Mouse (Mus musculus) hindbrain, embryonic 11.5 days (tissue): ENCODE results near the gene Dgkb. TPM values are rescaled to one million over a fixed set of nuclear protein-coding genes. Genes with fewer than 3 reads are reported as not detected.
A peak's percentile ranks its signal among the peaks of the same experiment; 100 is the strongest.

Experiments
- ATAC-seq: fragments of 200-750 bp; cut with Nextera tagmentation; 2 replicates; pipeline ENCODE4 v1.8.0; 2017; ENCODE audit warnings: mild to moderate bottlenecking, moderate TSS enrichment, moderate library complexity; ENCODE audit not compliant: low FRiP score
- DNase-seq: peaks from one replicate; pipeline ENCODE4 v3.0.0-alpha.2; 2015; ENCODE audit warnings: low spot score
- H3K27ac ChIP-seq: fragments of 300-500 bp; sonication (generic); 2 replicates; pipeline ENCODE4 v1.5.1; 2014; ENCODE audit warnings: mild to moderate bottlenecking, low read depth, low read length
- H3K27me3 ChIP-seq: fragments of 300-500 bp; sonication (generic); 2 replicates; pipeline ENCODE4 v1.6.1; 2014; ENCODE audit warnings: mild to moderate bottlenecking, low read length, moderate library complexity, mixed read lengths; ENCODE audit not compliant: control insufficient read depth, insufficient read depth
- H3K36me3 ChIP-seq: fragments of 300-500 bp; sonication (generic); 2 replicates; pipeline ENCODE4 v1.6.1; 2014; ENCODE audit warnings: mild to moderate bottlenecking, low read length, moderate library complexity, mixed read lengths; ENCODE audit not compliant: control insufficient read depth, insufficient read depth
- H3K4me1 ChIP-seq: fragments of 300-500 bp; sonication (generic); replicated peaks from 2 replicates; pipeline ENCODE4 v1.6.1; 2014; ENCODE audit warnings: low read length, mixed read lengths; ENCODE audit not compliant: control insufficient read depth, insufficient read depth
- H3K4me2 ChIP-seq: fragments of 300-500 bp; sonication (generic); replicated peaks from 2 replicates; pipeline ENCODE4 v1.6.1; 2014; ENCODE audit warnings: mild to moderate bottlenecking, low read depth, low read length
- H3K4me3 ChIP-seq: fragments of 300-500 bp; sonication (generic); 2 replicates; pipeline ENCODE4 v1.5.1; 2014; ENCODE audit warnings: low read depth, low read length
- H3K9ac ChIP-seq: fragments of 300-500 bp; sonication (generic); 2 replicates; pipeline ENCODE4 v1.6.1; 2014; ENCODE audit warnings: low read depth, low read length
- H3K9me3 ChIP-seq: fragments of 300-500 bp; sonication (generic); 2 replicates; pipeline ENCODE4 v1.6.1; 2016; ENCODE audit warnings: low read length; ENCODE audit not compliant: control insufficient read depth
- WGBS: fragments of 180-500 bp; shearing (Covaris S2); extraction: QIAGEN DNeasy Blood & Tissue Kit; methylation state at CpG from one replicate; pipeline ENCODE4 v1.1.7; 2014; 5-methylcytosine and 5-hydroxymethylcytosine counted together
- polyA plus RNA-seq: library from polyadenylated mRNA; unstranded; fragments of >200 nt; fragmentation: Nextera tagmentation; extraction: Ambion mirVana; gene quantifications from 2 replicates; pipeline ENCODE4 v1.2.1, GENCODE M21; 2014

Gene Dgkb
- polyA plus RNA-seq, 1 experiment from 2014 or later = 0.83 TPM

DNA sequence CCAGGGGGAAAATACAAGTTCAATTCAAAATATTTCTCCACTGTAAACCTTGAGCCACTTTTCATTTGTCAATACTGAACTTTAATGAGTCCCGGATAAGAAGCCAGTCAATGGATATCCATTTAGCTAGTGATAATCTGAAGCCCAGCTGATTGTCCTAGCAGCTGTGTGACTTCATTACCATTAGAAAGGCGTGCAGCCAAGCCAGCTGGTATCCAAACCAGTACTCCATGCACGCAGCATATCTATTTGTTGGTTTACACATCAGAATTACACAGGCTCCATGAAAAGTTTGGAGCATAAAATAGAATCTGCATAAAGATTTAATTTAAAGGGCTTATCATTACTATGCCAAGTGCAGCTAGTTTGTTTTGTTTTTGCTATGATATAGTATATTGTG, 486.3 kb downstream of the Dgkb start:
- no peak overlapping the region for H3K27ac ChIP-seq
- ATAC-seq = peak; percentile 92
- H3K36me3 ChIP-seq = no peaks in the 10 kb centered on the region
- H3K9ac ChIP-seq = no peak overlapping the region
- H3K9me3 ChIP-seq = no peaks in the 10 kb centered on the region
- no peak overlapping the region for H3K4me3 ChIP-seq
- H3K4me2 ChIP-seq = no peak overlapping the region
- no peaks in the 10 kb centered on the region for H3K27me3 ChIP-seq
- WGBS = 31% methylated on average over 3 of the region's 3 CpGs
- DNase-seq = peak; percentile 49
- no peaks in the 10 kb centered on the region for H3K4me1 ChIP-seq

DNA sequence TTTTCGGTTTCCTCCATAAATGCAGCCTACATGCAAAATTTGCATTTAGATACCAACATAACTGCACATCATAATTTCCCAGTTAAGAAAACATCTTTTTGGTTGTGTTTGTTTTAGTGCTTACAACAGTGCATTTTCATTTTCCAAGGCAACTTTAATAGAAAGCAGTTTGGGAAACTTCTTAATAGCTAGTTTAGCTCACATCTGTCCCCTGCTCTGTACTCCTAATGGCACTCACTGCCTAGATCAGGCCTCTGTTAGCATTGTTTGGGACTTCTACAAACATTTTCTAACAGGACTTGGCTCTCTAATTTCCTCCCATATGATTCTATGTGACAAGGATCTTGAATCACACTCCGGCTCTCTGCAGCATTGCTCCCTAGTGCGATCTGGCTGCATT, 486.7 kb downstream of the Dgkb start:
- no peak overlapping the region for H3K4me2 ChIP-seq
- H3K36me3 ChIP-seq = no peaks in the 10 kb centered on the region
- 86% methylated on average over 3 of the region's 3 CpGs for WGBS
- H3K9ac ChIP-seq = no peak overlapping the region
- H3K9me3 ChIP-seq = no peaks in the 10 kb centered on the region
- ATAC-seq = peak; percentile 45
- no peak for DNase-seq
- H3K27me3 ChIP-seq = no peaks in the 10 kb centered on the region
- no peak overlapping the region for H3K4me3 ChIP-seq
- no peak overlapping the region for H3K27ac ChIP-seq
- no peaks in the 10 kb centered on the region for H3K4me1 ChIP-seq

DNA sequence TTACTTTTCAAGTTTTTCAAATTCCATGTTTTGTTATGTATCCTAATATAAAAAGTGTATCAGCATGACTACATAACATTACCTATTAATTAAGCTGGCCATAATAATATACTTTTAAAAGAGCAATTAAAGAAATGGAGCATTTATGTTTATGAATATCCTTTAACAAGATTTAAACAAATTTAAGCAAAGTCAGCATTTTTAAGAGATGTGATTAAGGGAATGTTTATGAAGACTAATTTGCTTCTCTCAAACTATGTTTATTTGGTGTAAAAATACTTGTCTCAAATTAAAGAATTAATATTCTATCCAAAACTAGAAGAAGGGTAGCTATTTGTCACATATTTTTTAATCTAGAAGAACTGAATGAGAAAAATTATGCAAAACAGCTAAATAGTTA, 492.4 kb downstream of the Dgkb start:
- DNase-seq (no peak), ATAC-seq (no peak)
- Histone ChIP-seq H3K27me3 (no peaks in the 10 kb centered on the region), H3K4me2 (no peak overlapping the region), H3K4me1 (no peaks in the 10 kb centered on the region), H3K9me3 (no peaks in the 10 kb centered on the region), H3K27ac (no peak overlapping the region), H3K36me3 (no peaks in the 10 kb centered on the region), H3K9ac (no peak overlapping the region), H3K4me3 (no peak overlapping the region)

DNA sequence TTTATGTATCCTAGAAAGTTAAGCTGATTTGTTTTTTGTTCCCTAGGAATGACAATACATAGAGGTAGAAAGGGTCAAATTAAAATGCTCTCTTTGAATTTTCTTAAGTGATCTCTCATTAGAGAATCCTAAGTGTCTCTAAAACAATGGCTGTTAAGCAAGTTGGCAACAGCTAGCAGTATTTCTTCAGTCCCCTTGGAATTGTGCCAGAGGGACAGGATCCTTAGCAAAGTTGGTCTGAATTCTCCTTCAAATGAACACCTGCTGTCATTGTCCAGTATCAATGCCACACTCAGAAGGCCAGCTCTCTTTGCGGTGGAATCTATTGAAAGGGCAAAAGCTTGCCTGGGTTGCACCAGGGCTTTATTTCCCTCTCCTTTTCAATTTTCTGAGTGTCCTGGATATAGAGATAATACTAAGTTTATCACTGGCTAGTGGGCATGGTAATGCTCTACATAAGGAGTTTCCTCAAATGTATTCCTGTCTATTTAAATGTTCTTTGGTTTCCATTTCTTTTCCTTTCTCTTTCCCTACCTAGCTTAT, 510.3 kb downstream of the Dgkb start:
- no peak for DNase-seq
- H3K9ac ChIP-seq = no peak overlapping the region
- H3K36me3 ChIP-seq = no peaks in the 10 kb centered on the region
- ATAC-seq = no peak
- H3K27me3 ChIP-seq = no peaks in the 10 kb centered on the region
- no peak overlapping the region for H3K4me3 ChIP-seq
- H3K4me1 ChIP-seq = no peaks in the 10 kb centered on the region
- H3K9me3 ChIP-seq = no peaks in the 10 kb centered on the region
- H3K27ac ChIP-seq = no peak overlapping the region
- no peak overlapping the region for H3K4me2 ChIP-seq
- WGBS = 46% methylated on average over 1 of the region's 1 CpGs

DNA sequence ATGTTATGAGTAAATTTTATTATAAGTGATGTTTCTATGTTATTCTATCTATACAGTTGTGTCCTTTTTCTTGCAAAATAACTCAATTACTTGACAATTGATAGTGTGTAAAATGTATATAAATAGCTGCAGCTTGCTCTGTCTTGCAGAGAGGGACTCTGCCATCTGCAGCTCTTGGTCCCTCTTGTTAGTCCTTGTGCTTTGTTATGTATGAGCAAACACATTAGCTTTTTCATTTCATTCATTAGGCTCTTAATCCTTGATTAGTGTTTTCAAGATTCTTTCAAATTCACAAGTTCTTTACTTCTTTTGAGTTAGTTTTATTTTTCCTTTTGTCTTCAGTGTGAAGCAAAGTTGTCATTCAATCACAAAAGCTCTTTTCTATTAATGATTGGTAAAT, 511.3 kb downstream of the Dgkb start:
- ATAC-seq (no peak), DNase-seq (no peak)
- no peak overlapping the region for H3K27ac ChIP-seq
- H3K27me3 ChIP-seq = no peaks in the 10 kb centered on the region
- H3K9me3 ChIP-seq = no peaks in the 10 kb centered on the region
- no peaks in the 10 kb centered on the region for H3K36me3 ChIP-seq
- no peaks in the 10 kb centered on the region for H3K4me1 ChIP-seq
- no peak overlapping the region for H3K4me3 ChIP-seq
- H3K9ac ChIP-seq = no peak overlapping the region
- H3K4me2 ChIP-seq = no peak overlapping the region

DNA sequence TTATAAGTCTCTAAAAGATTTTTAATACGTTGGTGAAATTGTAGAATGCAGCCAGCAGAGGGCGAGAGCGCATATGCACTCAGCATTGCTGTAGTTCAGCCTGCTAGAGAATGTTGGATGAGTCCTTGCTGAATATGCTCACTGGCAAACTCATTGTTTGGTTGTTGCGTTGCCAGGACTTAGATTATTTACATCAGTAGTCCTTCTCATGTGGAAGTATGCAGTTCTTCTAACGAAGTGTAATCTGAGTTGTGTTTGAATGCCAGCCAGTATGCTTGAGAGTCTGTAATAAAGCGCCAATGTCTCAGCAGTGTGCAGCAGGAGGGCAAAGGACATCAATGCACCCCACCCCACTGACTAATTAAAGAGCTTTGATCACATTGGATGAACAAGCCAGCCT, 525.1 kb downstream of the Dgkb start:
- no peak overlapping the region for H3K4me2 ChIP-seq
- 16% methylated on average over 6 of the region's 6 CpGs for WGBS
- no peaks in the 10 kb centered on the region for H3K36me3 ChIP-seq

DNA sequence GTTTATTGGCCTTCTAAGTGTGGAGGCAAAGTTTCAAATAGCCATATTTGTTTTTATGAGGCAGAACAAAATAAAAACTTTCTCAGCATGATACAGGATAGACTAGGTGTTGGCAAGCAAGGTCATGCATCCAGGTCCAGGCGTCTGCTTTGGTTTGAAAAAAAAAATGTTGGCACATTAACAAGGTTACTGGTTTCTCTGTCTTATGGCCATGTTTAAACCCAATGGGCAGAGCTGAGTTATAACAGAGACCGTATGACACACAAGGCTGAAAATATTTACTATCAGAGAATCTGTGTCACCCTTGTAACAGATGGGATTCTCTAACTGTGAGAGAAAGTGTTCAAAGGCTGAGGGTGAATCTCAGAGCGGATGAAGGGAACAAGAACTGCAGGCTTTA, 535.0 kb downstream of the Dgkb start:
- Histone ChIP-seq H3K36me3 (no peaks in the 10 kb centered on the region), H3K4me1 (no peaks in the 10 kb centered on the region), H3K9ac (no peak overlapping the region), H3K27ac (no peak overlapping the region), H3K27me3 (no peaks in the 10 kb centered on the region), H3K4me2 (no peak overlapping the region), H3K9me3 (no peaks in the 10 kb centered on the region), H3K4me3 (no peak overlapping the region)
- ATAC-seq (no peak), DNase-seq (no peak)
- 94% methylated on average over 3 of the region's 3 CpGs for WGBS

More for the DNA sequence above, 525.1 kb downstream of the Dgkb start:
- Histone ChIP-seq H3K4me3 (no peak overlapping the region), H3K27me3 (no peaks in the 10 kb centered on the region), H3K9ac (no peak overlapping the region), H3K9me3 (no peaks in the 10 kb centered on the region), H3K27ac (no peak overlapping the region), H3K4me1 (no peaks in the 10 kb centered on the region)
- peak; percentile 89 for ATAC-seq
- peak; percentile 80 for DNase-seq

DNA sequence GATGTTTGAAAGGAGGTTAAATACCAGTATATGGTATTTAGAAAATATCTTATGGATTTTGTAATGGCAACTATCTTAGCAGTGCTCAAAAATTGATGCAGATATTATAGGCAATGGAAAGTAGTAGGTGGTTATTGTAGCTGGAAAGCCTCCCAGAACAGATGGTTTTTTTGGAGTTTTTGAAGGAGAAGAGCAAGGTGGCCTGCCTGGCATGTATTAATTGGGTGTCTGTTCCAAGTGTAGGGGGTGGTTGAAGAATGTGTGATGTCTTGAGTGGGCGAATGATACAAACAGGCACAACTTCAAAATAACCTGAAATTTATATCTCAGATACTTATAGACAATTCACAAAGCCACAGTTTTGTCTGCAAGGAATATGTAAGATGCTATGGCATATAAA, 538.9 kb downstream of the Dgkb start:
- no peaks in the 10 kb centered on the region for H3K4me1 ChIP-seq
- H3K4me2 ChIP-seq = no peak overlapping the region
- H3K27ac ChIP-seq = no peak overlapping the region
- H3K9me3 ChIP-seq = no peaks in the 10 kb centered on the region
- no peak for DNase-seq
- H3K36me3 ChIP-seq = no peaks in the 10 kb centered on the region
- ATAC-seq = no peak
- H3K4me3 ChIP-seq = no peak overlapping the region
- H3K27me3 ChIP-seq = no peaks in the 10 kb centered on the region
- H3K9ac ChIP-seq = no peak overlapping the region
- WGBS = 86% methylated on average over 1 of the region's 1 CpGs

DNA sequence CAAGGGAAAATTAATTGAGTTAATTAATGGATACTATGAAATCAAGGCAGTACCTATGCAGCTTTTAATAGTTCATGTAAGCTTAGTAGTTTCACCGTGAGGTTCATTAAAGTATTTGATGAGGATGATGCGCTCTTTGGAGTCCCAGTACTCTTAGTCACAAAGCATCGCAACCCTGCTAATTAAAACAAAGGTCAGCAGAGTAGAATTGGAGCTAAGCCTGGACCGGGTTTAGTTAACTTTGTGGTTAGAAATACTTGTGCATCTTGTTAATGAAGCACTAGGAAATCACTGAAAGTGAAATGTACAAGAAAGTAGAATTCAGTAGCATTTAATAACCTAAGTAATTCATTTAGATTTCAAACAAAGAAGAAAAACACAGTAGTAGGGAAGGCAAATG, 544.0 kb downstream of the Dgkb start:
- ATAC-seq (no peak), DNase-seq (no peak)
- no peaks in the 10 kb centered on the region for H3K36me3 ChIP-seq
- H3K4me2 ChIP-seq = no peak overlapping the region
- WGBS = 93% methylated on average over 4 of the region's 4 CpGs
- no peaks in the 10 kb centered on the region for H3K4me1 ChIP-seq
- no peak overlapping the region for H3K27ac ChIP-seq
- H3K9ac ChIP-seq = no peak overlapping the region
- H3K27me3 ChIP-seq = no peaks in the 10 kb centered on the region
- no peak overlapping the region for H3K4me3 ChIP-seq
- H3K9me3 ChIP-seq = no peaks in the 10 kb centered on the region
